Mouse (Mus musculus) forebrain, embryonic 13.5 days (tissue): ENCODE results near the gene Bbip1. TPM values are rescaled to one million over a fixed set of nuclear protein-coding genes. Genes with fewer than 3 reads are reported as not detected.

Experiments used
- ATAC-seq: fragments of 200-750 bp; cut with Nextera tagmentation; 2 replicates; pipeline ENCODE4 v1.8.0; 2017
- H3K27ac ChIP-seq: fragments of 300-500 bp; sonication (generic); 2 replicates; pipeline ENCODE4 v1.5.1; 2015; ENCODE audit warnings: inconsistent platforms, mild to moderate bottlenecking, moderate library complexity
- H3K27me3 ChIP-seq: fragments of 300-500 bp; sonication (generic); 2 replicates; pipeline ENCODE4 v1.6.1; 2015; ENCODE audit warnings: mild to moderate bottlenecking, inconsistent platforms
- H3K36me3 ChIP-seq: fragments of 300-500 bp; sonication (generic); 2 replicates; pipeline ENCODE4 v1.6.1; 2015; ENCODE audit warnings: mild to moderate bottlenecking, inconsistent platforms; ENCODE audit not compliant: poor library complexity, severe bottlenecking
- H3K4me1 ChIP-seq: fragments of 300-500 bp; sonication (generic); 2 replicates; pipeline ENCODE4 v1.6.1; 2015; ENCODE audit warnings: inconsistent platforms
- H3K4me2 ChIP-seq: fragments of 300-500 bp; sonication (generic); 2 replicates; pipeline ENCODE4 v1.6.1; 2015; ENCODE audit warnings: inconsistent platforms, mild to moderate bottlenecking, moderate library complexity
- H3K4me3 ChIP-seq: fragments of 300-500 bp; sonication (generic); 2 replicates; pipeline ENCODE4 v1.5.1; 2015; ENCODE audit warnings: mild to moderate bottlenecking, inconsistent platforms
- H3K9ac ChIP-seq: fragments of 300-500 bp; sonication (generic); 2 replicates; pipeline ENCODE4 v1.6.1; 2015; ENCODE audit warnings: mild to moderate bottlenecking, inconsistent platforms
- H3K9me3 ChIP-seq: fragments of 300-500 bp; sonication (generic); replicated peaks from 2 replicates; pipeline ENCODE4 v1.6.1; 2016; ENCODE audit warnings: inconsistent platforms
- WGBS: fragments of 180-500 bp; shearing (Covaris S2); methylation state at CpG from one replicate; pipeline ENCODE4 v1.1.7; 2015; 5-methylcytosine and 5-hydroxymethylcytosine counted together
- polyA plus RNA-seq: library from polyadenylated mRNA; unstranded; fragments of >200 nt; fragmentation: Nextera tagmentation; extraction: Ambion mirVana; gene quantifications from 2 replicates; pipeline ENCODE4 v1.2.1, GENCODE M21; 2015

Gene Bbip1
- polyA plus RNA-seq, 1 experiment from 2014 or later, result 153 TPM

GRCm38 (mm10) chr19:53898498-53898897 lies 45.9 kb downstream of the Bbip1 start:
- H3K36me3 ChIP-seq, result no peaks in the 10 kb centered on the region
- ATAC-seq, result no peak
- H3K9me3 ChIP-seq, result no peaks in the 10 kb centered on the region
- WGBS, result 77% methylated on average over 4 of the region's 4 CpGs
- H3K4me1 ChIP-seq, result peaks cover 5% of the 10 kb centered on the region
- H3K27ac ChIP-seq, result no peak overlapping the region
- no peak overlapping the region for H3K4me3 ChIP-seq
- H3K9ac ChIP-seq, result no peak overlapping the region
- H3K27me3 ChIP-seq, result no peaks in the 10 kb centered on the region
- no peak overlapping the region for H3K4me2 ChIP-seq

DNA sequence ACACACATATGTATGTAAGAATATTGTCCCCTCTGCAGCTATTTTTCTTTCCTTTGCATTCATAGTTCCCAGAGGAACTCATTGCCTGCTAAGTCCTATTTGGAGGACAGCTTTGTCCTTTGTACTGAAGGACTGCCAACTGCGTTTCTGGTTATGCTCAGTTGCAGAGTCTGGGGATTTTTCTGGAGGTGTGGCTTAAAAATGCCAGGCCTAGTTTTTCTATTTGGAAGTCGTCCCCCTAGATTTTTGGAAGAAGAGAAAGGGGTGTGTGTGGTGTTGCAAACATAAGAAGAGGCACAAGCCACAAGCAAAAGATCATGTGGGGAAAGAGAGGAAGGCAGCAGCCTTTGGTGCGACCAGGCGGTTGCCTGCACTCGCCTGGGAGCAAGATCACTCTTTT lies 46.4 kb downstream of the Bbip1 start:
- H3K27me3 ChIP-seq, result no peaks in the 10 kb centered on the region
- 85% methylated on average over 5 of the region's 5 CpGs for WGBS
- no peak overlapping the region for H3K9ac ChIP-seq
- no peaks in the 10 kb centered on the region for H3K36me3 ChIP-seq
- H3K4me1 ChIP-seq, result peaks cover 5% of the 10 kb centered on the region
- no peak overlapping the region for H3K4me2 ChIP-seq
- no peak overlapping the region for H3K27ac ChIP-seq
- no peak overlapping the region for H3K4me3 ChIP-seq
- no peak for ATAC-seq
- H3K9me3 ChIP-seq, result no peaks in the 10 kb centered on the region

- H3K9me3 ChIP-seq, result no peaks in the 10 kb centered on the region
- 80% methylated on average over 12 of the region's 12 CpGs for WGBS
- no peak overlapping the region for H3K9ac ChIP-seq
- H3K27ac ChIP-seq, result no peak overlapping the region
- no peaks in the 10 kb centered on the region for H3K36me3 ChIP-seq
- H3K4me3 ChIP-seq, result no peak overlapping the region
- ATAC-seq, result no peak
- H3K4me1 ChIP-seq, result peaks cover 8% of the 10 kb centered on the region; the same call in 1 of the 2 replicates
- no peak overlapping the region for H3K4me2 ChIP-seq
- no peaks in the 10 kb centered on the region for H3K27me3 ChIP-seq
Observed at GRCm38 (mm10) chr19:53894538-53895121, 49.8 kb downstream of the Bbip1 start.

DNA sequence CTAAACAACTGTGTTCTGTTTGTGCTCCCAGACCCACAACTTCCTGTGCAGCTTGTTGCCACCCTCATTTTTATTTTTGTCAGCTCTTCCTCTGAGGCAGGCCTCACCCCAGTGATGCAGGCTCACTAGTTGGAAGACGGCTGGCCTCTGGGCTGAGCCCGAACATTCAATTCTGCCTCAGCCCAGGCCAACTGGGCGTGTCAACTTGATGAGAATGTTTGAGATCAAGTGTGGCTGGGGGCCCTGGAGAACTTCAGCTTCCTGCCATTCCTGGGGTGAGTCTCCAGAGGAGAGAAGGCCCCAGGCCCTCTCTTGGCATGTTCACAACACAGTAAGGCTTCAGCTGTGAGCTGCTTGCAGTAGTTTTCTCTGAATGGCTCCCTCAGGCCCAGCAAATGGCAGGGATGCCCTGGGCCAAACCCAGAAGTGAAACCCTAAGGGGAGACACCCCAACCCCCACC lies 50.7 kb downstream of the Bbip1 start:
- H3K4me3 ChIP-seq, result no peak overlapping the region
- no peak overlapping the region for H3K9ac ChIP-seq
- no peak overlapping the region for H3K27ac ChIP-seq
- ATAC-seq, result no peak
- H3K9me3 ChIP-seq, result no peaks in the 10 kb centered on the region
- 93% methylated on average over 3 of the region's 3 CpGs for WGBS
- H3K4me2 ChIP-seq, result no peak overlapping the region
- peaks cover 8% of the 10 kb centered on the region; the same call in 1 of the 2 replicates for H3K4me1 ChIP-seq
- H3K27me3 ChIP-seq, result no peaks in the 10 kb centered on the region
- H3K36me3 ChIP-seq, result no peaks in the 10 kb centered on the region

- no peaks in the 10 kb centered on the region for H3K27me3 ChIP-seq
- no peaks in the 10 kb centered on the region for H3K36me3 ChIP-seq
- H3K9ac ChIP-seq, result no peak overlapping the region
- H3K4me3 ChIP-seq, result no peak overlapping the region
- no peaks in the 10 kb centered on the region for H3K9me3 ChIP-seq
- no peak overlapping the region for H3K4me2 ChIP-seq
- H3K27ac ChIP-seq, result no peak overlapping the region
- no peak for ATAC-seq
- peaks cover 8% of the 10 kb centered on the region; the same call in 1 of the 2 replicates for H3K4me1 ChIP-seq
- WGBS, result 70% methylated on average over 9 of the region's 9 CpGs
Observed at GRCm38 (mm10) chr19:53892838-53893359, 51.5 kb downstream of the Bbip1 start.

GRCm38 (mm10) chr19:53892061-53892460 lies 52.4 kb downstream of the Bbip1 start, which contains the start of gene Pdcd4:
Gene Pdcd4, plus strand, starts transcription at chr19:53892231.
- Histone ChIP-seq H3K27ac (no peak within 1 kb of the TSS), H3K9me3 (no peaks in the 10 kb centered on the region), H3K27me3 (no peaks in the 10 kb centered on the region), H3K4me3 (no peak within 1 kb of the TSS), H3K9ac (no peak within 1 kb of the TSS), H3K4me1 (peaks cover 8% of the 10 kb centered on the region; the same call in 1 of the 2 replicates), H3K36me3 (no peaks in the 10 kb centered on the region), H3K4me2 (no peak within 1 kb of the TSS)
- WGBS, result 37% methylated on average over 3 of the region's 3 CpGs
- no peak for ATAC-seq

DNA sequence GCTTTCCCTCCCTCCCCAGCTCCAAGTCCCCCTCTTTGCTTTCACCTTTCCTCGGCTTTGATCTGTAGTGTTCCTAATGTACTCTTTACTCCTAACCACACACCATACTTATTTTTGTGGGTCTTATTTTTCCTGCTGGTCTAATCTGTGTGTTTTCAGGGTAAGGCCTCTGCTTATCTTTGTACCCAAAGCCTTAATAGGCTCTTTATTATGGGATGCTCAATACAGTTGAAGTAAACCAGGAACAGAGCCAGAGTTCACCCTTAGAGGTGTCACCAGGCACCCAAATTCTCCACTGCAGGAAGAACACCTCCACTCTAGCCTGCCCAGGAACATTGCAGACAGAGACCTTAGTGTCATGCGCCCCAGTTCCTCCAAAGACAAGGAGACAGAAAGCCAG lies 52.9 kb downstream of the Bbip1 start:
- Histone ChIP-seq H3K4me1 (peaks cover 8% of the 10 kb centered on the region; the same call in 1 of the 2 replicates), H3K9ac (no peak overlapping the region), H3K27me3 (no peaks in the 10 kb centered on the region), H3K27ac (no peak overlapping the region), H3K4me2 (no peak overlapping the region), H3K9me3 (no peaks in the 10 kb centered on the region), H3K36me3 (no peaks in the 10 kb centered on the region), H3K4me3 (no peak overlapping the region)
- WGBS, result 91% methylated on average over 2 of the region's 2 CpGs
- no peak for ATAC-seq

DNA sequence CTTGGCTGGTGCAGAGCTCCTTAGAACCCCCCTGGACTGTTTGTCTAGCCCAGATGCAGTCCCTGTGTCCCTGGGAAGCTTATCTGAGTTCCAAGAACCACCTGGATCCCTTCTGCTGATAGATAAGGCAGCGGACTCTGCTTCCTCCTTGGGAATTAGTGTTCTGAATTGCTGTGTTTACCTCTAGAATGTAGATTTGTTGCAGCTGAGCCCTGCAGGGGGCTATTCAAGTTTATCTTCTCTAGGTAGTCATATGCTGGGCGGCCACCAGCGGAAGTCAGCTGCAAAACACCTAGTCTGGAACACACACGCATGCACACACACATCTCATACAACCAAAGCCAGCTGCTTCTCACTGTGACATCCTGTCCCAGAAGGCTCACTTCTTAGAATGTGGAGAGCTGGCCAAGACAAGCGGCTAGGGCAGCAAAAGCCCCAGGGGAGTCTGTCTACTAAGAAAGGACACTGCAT lies 53.6 kb downstream of the Bbip1 start:
- no peaks in the 10 kb centered on the region for H3K27me3 ChIP-seq
- H3K36me3 ChIP-seq, result no peaks in the 10 kb centered on the region
- 68% methylated on average over 5 of the region's 5 CpGs for WGBS
- no peak for ATAC-seq
- no peak overlapping the region for H3K9ac ChIP-seq
- peaks cover 9% of the 10 kb centered on the region for H3K4me1 ChIP-seq
- H3K27ac ChIP-seq, result no peak overlapping the region
- H3K9me3 ChIP-seq, result no peaks in the 10 kb centered on the region
- no peak overlapping the region for H3K4me2 ChIP-seq
- no peak overlapping the region for H3K4me3 ChIP-seq

DNA sequence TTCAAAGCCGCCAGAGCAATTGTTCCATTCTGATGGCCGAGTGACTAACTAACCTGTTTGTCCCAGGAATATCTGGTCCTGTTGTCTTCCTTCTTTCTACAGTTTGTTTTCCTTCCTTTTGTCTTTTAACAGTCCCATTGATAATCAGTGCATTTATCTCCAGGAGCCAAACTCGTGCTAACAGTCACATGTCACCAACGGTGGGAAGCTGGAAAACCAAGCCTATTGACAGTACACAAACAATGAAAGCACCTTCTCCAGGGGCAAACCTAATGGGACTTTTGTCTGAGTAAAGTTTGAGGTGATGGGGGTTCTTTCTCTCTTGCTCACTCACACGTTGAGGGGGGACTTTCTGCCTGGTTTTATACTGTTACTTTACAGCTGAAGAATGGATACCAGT lies 54.2 kb downstream of the Bbip1 start:
- no peaks in the 10 kb centered on the region for H3K9me3 ChIP-seq
- no peaks in the 10 kb centered on the region for H3K27me3 ChIP-seq
- H3K4me2 ChIP-seq, result no peak overlapping the region
- no peak for ATAC-seq
- H3K9ac ChIP-seq, result no peak overlapping the region
- no peak overlapping the region for H3K4me3 ChIP-seq
- H3K4me1 ChIP-seq, result peaks cover 15% of the 10 kb centered on the region
- no peak overlapping the region for H3K27ac ChIP-seq
- WGBS, result 50% methylated on average over 5 of the region's 5 CpGs
- no peaks in the 10 kb centered on the region for H3K36me3 ChIP-seq

GRCm38 (mm10) chr19:53889555-53889954 lies 54.9 kb downstream of the Bbip1 start:
- WGBS, result 88% methylated on average over 5 of the region's 5 CpGs
- ATAC-seq, result no peak

GRCm38 (mm10) chr19:53888331-53888730 lies 56.1 kb downstream of the Bbip1 start:
- H3K4me3 ChIP-seq, result no peak overlapping the region
- H3K9me3 ChIP-seq, result no peaks in the 10 kb centered on the region
- no peak overlapping the region for H3K27ac ChIP-seq
- H3K4me2 ChIP-seq, result no peak overlapping the region
- 86% methylated on average over 9 of the region's 9 CpGs for WGBS
- no peak overlapping the region for H3K9ac ChIP-seq
- peaks cover 16% of the 10 kb centered on the region for H3K4me1 ChIP-seq
- H3K36me3 ChIP-seq, result no peaks in the 10 kb centered on the region
- no peaks in the 10 kb centered on the region for H3K27me3 ChIP-seq
- ATAC-seq, result no peak

More at GRCm38 (mm10) chr19:53889555-53889954, 54.9 kb downstream of the Bbip1 start:
- Histone ChIP-seq H3K4me3 (no peak overlapping the region), H3K27me3 (no peaks in the 10 kb centered on the region), H3K27ac (no peak overlapping the region), H3K4me1 (peaks cover 16% of the 10 kb centered on the region), H3K36me3 (no peaks in the 10 kb centered on the region), H3K4me2 (no peak overlapping the region), H3K9ac (no peak overlapping the region), H3K9me3 (no peaks in the 10 kb centered on the region)

DNA sequence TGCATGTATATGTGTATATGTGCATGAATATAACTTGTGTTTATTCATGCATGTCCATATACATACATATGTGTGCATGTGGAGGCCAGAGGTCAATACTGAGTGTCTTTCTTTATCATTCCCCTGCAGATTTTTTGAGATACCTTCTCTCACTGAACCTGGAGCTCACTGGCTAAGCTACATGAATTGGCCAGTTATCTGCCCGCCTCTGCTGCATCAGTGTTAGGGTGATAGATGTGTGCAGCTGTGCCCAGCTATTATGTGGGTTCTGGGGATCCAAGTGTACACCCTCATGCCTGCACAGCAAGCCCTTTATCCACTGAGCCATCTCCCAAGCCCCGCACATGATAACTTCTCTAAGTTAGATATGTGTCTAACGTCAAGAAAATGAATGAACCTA lies 56.6 kb downstream of the Bbip1 start:
- peaks cover 16% of the 10 kb centered on the region for H3K4me1 ChIP-seq
- no peaks in the 10 kb centered on the region for H3K27me3 ChIP-seq
- H3K4me2 ChIP-seq, result no peak overlapping the region
- H3K4me3 ChIP-seq, result no peak overlapping the region
- H3K27ac ChIP-seq, result no peak overlapping the region
- WGBS, result 89% methylated on average over 3 of the region's 3 CpGs
- ATAC-seq, result no peak
- no peaks in the 10 kb centered on the region for H3K9me3 ChIP-seq
- H3K9ac ChIP-seq, result no peak overlapping the region
- no peaks in the 10 kb centered on the region for H3K36me3 ChIP-seq
